Mouse (Mus musculus): Measurements from ENCODE around the gene Tekt1. TPM values are rescaled to one million over a fixed set of nuclear protein-coding genes. Genes with fewer than 3 reads are reported as not detected.

Gene Tekt1
- polyA plus RNA-seq, 1 experiment from 2014 or later: 9.3 TPM

Small RNA genes lying within 50 kb of the gene (microRNA-seq; reads per million reads assigned to microRNA genes)
- gene Mir6338: not detected

Other genes with a start within 250 kb of the Tekt1 start
- gene Pitpnm3, start 226.7 kb downstream of the Tekt1 start, polyA plus RNA-seq (2015; fragmentation: Nextera tagmentation; extraction: Ambion mirVana): 1.9 and 2.0 TPM in 2 replicates
- 1.3 and 1.5 TPM in 2 replicates for gene Gm43951, start 155.6 kb downstream of the Tekt1 start, polyA plus RNA-seq (2015; fragmentation: Nextera tagmentation; extraction: Ambion mirVana)
- 26.3 and 28.4 TPM in 2 replicates for gene 4933427D14Rik, start 155.0 kb downstream of the Tekt1 start, polyA plus RNA-seq (2015; fragmentation: Nextera tagmentation; extraction: Ambion mirVana)
- 160 and 166 TPM in 2 replicates for gene Txndc17, start 154.9 kb downstream of the Tekt1 start, polyA plus RNA-seq (2015; fragmentation: Nextera tagmentation; extraction: Ambion mirVana)
- gene Med31, start 146.8 kb downstream of the Tekt1 start, polyA plus RNA-seq (2015; fragmentation: Nextera tagmentation; extraction: Ambion mirVana): 62.5 and 67.2 TPM in 2 replicates
- 1.4 and 1.5 TPM in 2 replicates for gene Slc13a5, start 95.2 kb downstream of the Tekt1 start, polyA plus RNA-seq (2015; fragmentation: Nextera tagmentation; extraction: Ambion mirVana)
- 1.8 and 2.0 TPM in 2 replicates for gene Xaf1, start 60.8 kb downstream of the Tekt1 start, polyA plus RNA-seq (2015; fragmentation: Nextera tagmentation; extraction: Ambion mirVana)
- gene Fbxo39, start 48.0 kb downstream of the Tekt1 start, polyA plus RNA-seq (2015; fragmentation: Nextera tagmentation; extraction: Ambion mirVana): not detected in 2 replicates
- 6.2 and 6.4 TPM in 2 replicates for gene Smtnl2, start 49.3 kb upstream of the Tekt1 start, polyA plus RNA-seq (2015; fragmentation: Nextera tagmentation; extraction: Ambion mirVana)
- gene Ggt6, start 73.1 kb upstream of the Tekt1 start, polyA plus RNA-seq (2015; fragmentation: Nextera tagmentation; extraction: Ambion mirVana): not detected in 2 replicates
- gene Mybbp1a, start 78.9 kb upstream of the Tekt1 start, polyA plus RNA-seq (2015; fragmentation: Nextera tagmentation; extraction: Ambion mirVana): 74.5 and 79.9 TPM in 2 replicates
- 8.4 and 9.7 TPM in 2 replicates for gene Spns2, start 127.5 kb upstream of the Tekt1 start, polyA plus RNA-seq (2015; fragmentation: Nextera tagmentation; extraction: Ambion mirVana)
- 0.10 and 0.16 TPM in 2 replicates for gene Spns3, start 188.1 kb upstream of the Tekt1 start, polyA plus RNA-seq (2015; fragmentation: Nextera tagmentation; extraction: Ambion mirVana)
- 107 and 112 TPM in 2 replicates for gene Ube2g1, start 244.8 kb upstream of the Tekt1 start, polyA plus RNA-seq (2015; fragmentation: Nextera tagmentation; extraction: Ambion mirVana)

Measured in hindbrain, embryonic 13.5 days (tissue).